Mouse (Mus musculus): Measurements from ENCODE around the gene Bcl9l.

GRCm38 (mm10) chr9:44539816-44540421 lies 57.3 kb downstream of the Bcl9l start:
- TF ChIP-seq CTCF (IDR thresholded peaks at IDR 0.05; ENCODE audit: extremely low read depth, insufficient read depth, insufficient read length, insufficient replicate concordance) (no peak), POLR2A (IDR thresholded peaks at IDR 0.05; ENCODE audit: low read depth, low read length) (no peak)

Measured in spleen, adult 2 months (tissue).